22 mouse cellular contexts compared by ENCODE assay signal in genomic region chr15:83965126-83965525, GRCm38 (mm10).
A peak's percentile ranks its signal among the peaks of the same experiment; 100 is the strongest.
DNase-seq lines count a peak whose midpoint lies in the region; ATAC-seq and TF ChIP-seq lines count a peak whose summit lies in the region.
"Had no signal": no experiment of that assay in that cellular context is flagged by ENCODE, and none has a peak within 500 bp of the region (broad histone marks: within the 10 kb centered on the region; RNA-seq: fewer than 3 reads in every experiment).

No protein-coding gene starts in this region.

- H3K4me2 ChIP-seq in limb, embryonic 14.5 days (replicated peaks; ENCODE audit: low read depth, low read length, severe bottlenecking) = no peak overlapping the region
- H3K4me2 ChIP-seq in heart, embryonic 13.5 days = peak overlapping the region; percentile 49
- H3K4me2 ChIP-seq in heart, postnatal 0 days (ENCODE audit: low read depth, low read length) = peak overlapping the region; percentile 3; the same call in 1 of the 2 replicates
- H3K4me2 ChIP-seq: embryonic facial prominence, embryonic 12.5 days; forebrain, embryonic 13.5 days; hindbrain, embryonic 13.5 days had no signal

- TF ChIP-seq EP300 in heart, postnatal 0 days (IDR thresholded peaks at IDR 0.05; ENCODE audit: low read depth) = no peak

- H3K36me3 ChIP-seq in limb, embryonic 14.5 days (ENCODE audit: control insufficient read depth, insufficient read depth, low read length) = no peaks in the 10 kb centered on the region
- H3K36me3 ChIP-seq in limb, embryonic 10.5 days = no peaks in the 10 kb centered on the region
- no peaks in the 10 kb centered on the region for H3K36me3 ChIP-seq in heart, embryonic 13.5 days
- no peaks in the 10 kb centered on the region for H3K36me3 ChIP-seq in heart, postnatal 0 days (replicated peaks; ENCODE audit: control insufficient read depth, insufficient read depth, low read length)
- H3K36me3 ChIP-seq: embryonic facial prominence, embryonic 12.5 days; G1E; hindbrain, embryonic 13.5 days had no signal

- H3K27ac ChIP-seq in limb, embryonic 14.5 days (replicated peaks; ENCODE audit: low read depth, low read length) = no peak overlapping the region
- H3K27ac ChIP-seq in limb, embryonic 10.5 days = no peak overlapping the region
- H3K27ac ChIP-seq in heart, embryonic 13.5 days (replicated peaks) = peak overlapping the region; percentile 50
- no peak overlapping the region for H3K27ac ChIP-seq in heart, postnatal 0 days (ENCODE audit: low read depth)
- H3K27ac ChIP-seq: embryonic facial prominence, embryonic 12.5 days; forebrain, embryonic 13.5 days; gastrocnemius, adult 2 months; hindbrain, embryonic 13.5 days; hindbrain, postnatal 0 days had no signal

- no peak for TF ChIP-seq POLR2A in limb, embryonic 14.5 days (IDR thresholded peaks at IDR 0.05; ENCODE audit: borderline replicate concordance, extremely low read depth, insufficient read depth, insufficient read length)

- H3K9ac ChIP-seq in limb, embryonic 14.5 days (ENCODE audit: low read depth, low read length, severe bottlenecking) = no peak overlapping the region
- H3K9ac ChIP-seq in heart, embryonic 13.5 days = no peak overlapping the region
- no peak overlapping the region for H3K9ac ChIP-seq in heart, postnatal 0 days (replicated peaks; ENCODE audit: low read depth, low read length)
- H3K9ac ChIP-seq: embryonic facial prominence, embryonic 12.5 days; forebrain, embryonic 13.5 days; hindbrain, embryonic 13.5 days had no signal

- ATAC-seq in limb, embryonic 14.5 days (ENCODE audit: low FRiP score, low read depth) = peak; percentile 50; the same call in 1 of the 2 replicates
- no peak for ATAC-seq in heart, embryonic 13.5 days (ENCODE audit: extremely low read depth, insufficient number of reproducible peaks, low FRiP score, low TSS enrichment)
- ATAC-seq in heart, postnatal 0 days (ENCODE audit: insufficient read depth, low read depth) = peak; percentile 27; the same call in 1 of the 2 replicates
- ATAC-seq: CD4-positive, CD25-positive, alpha-beta regulatory T cell, adult 4 months; forebrain, embryonic 13.5 days; hindbrain, postnatal 0 days had no signal

- no peak overlapping the region for H3K4me3 ChIP-seq in limb, embryonic 14.5 days (replicated peaks; ENCODE audit: low read length)
- H3K4me3 ChIP-seq in limb, embryonic 10.5 days = no peak overlapping the region
- H3K4me3 ChIP-seq in heart, embryonic 13.5 days = no peak overlapping the region
- H3K4me3 ChIP-seq in heart, postnatal 0 days (ENCODE audit: low read depth, low read length) = no peak overlapping the region
- H3K4me3 ChIP-seq: embryonic facial prominence, embryonic 12.5 days; forebrain, embryonic 13.5 days; gastrocnemius, adult 2 months; hindbrain, embryonic 13.5 days had no signal

- no peaks in the 10 kb centered on the region for H3K27me3 ChIP-seq in limb, embryonic 14.5 days (ENCODE audit: control insufficient read depth, insufficient read depth, low read length)
- H3K27me3 ChIP-seq in limb, embryonic 10.5 days (ENCODE audit: low read depth, poor library complexity, severe bottlenecking) = peaks cover 76% of the 10 kb centered on the region
- peaks cover 25% of the 10 kb centered on the region for H3K27me3 ChIP-seq in heart, embryonic 13.5 days (replicated peaks)
- H3K27me3 ChIP-seq in heart, postnatal 0 days (ENCODE audit: control insufficient read depth, insufficient read depth, low read length) = peaks cover 5% of the 10 kb centered on the region; the same call in 1 of the 2 replicates
- H3K27me3 ChIP-seq: embryonic facial prominence, embryonic 12.5 days; forebrain, embryonic 13.5 days had no signal

- no peak for TF ChIP-seq CTCF in heart, postnatal 0 days (IDR thresholded peaks at IDR 0.05; ENCODE audit: low read depth)

- H3K9me3 ChIP-seq in limb, embryonic 14.5 days (ENCODE audit: control insufficient read depth, low read length) = no peaks in the 10 kb centered on the region
- H3K9me3 ChIP-seq in limb, embryonic 10.5 days (replicated peaks) = no peaks in the 10 kb centered on the region
- peaks cover 4% of the 10 kb centered on the region for H3K9me3 ChIP-seq in heart, embryonic 13.5 days
- H3K9me3 ChIP-seq in heart, postnatal 0 days (replicated peaks; ENCODE audit: control insufficient read depth, low read length) = no peaks in the 10 kb centered on the region
- H3K9me3 ChIP-seq: embryonic facial prominence, embryonic 12.5 days; forebrain, embryonic 13.5 days; hindbrain, embryonic 13.5 days had no signal

- WGBS in limb, embryonic 14.5 days = 64% methylated on average over 8 of the region's 8 CpGs
- WGBS in limb, embryonic 10.5 days = 76% methylated on average over 8 of the region's 8 CpGs
- WGBS in heart, embryonic 13.5 days = 22% methylated on average over 8 of the region's 8 CpGs
- WGBS in heart, postnatal 0 days = 15% methylated on average over 8 of the region's 8 CpGs

- H3K4me1 ChIP-seq in limb, embryonic 14.5 days (ENCODE audit: control insufficient read depth, insufficient read depth, low read length) = no peaks in the 10 kb centered on the region
- H3K4me1 ChIP-seq in limb, embryonic 10.5 days = peaks cover 6% of the 10 kb centered on the region; the same call in 1 of the 2 replicates
- peaks cover 30% of the 10 kb centered on the region for H3K4me1 ChIP-seq in heart, embryonic 13.5 days
- H3K4me1 ChIP-seq in heart, postnatal 0 days (ENCODE audit: control insufficient read depth, insufficient read depth) = peaks cover 14% of the 10 kb centered on the region; the same call in 1 of the 2 replicates
- H3K4me1 ChIP-seq: embryonic facial prominence, embryonic 12.5 days; forebrain, embryonic 13.5 days had no signal

- peak; percentile 95 for DNase-seq in heart, adult 11 months
- DNase-seq in heart, postnatal 4 days = no peak
- no peak for DNase-seq in limb, embryonic 14.5 days (ENCODE audit: low spot score)
- DNase-seq in limb, embryonic 10.5 days (ENCODE audit: low spot score) = no peak
- DNase-seq in heart, postnatal 0 days (ENCODE audit: low spot score) = peak; percentile 23
- DNase-seq in left cerebral cortex, adult 18-20 months (ENCODE audit: low spot score in 2 of 2) = no peak
- no peak for DNase-seq in cerebellum, postnatal 25 days
- DNase-seq: adrenal gland, postnatal 10 days; cerebellum, adult 11-12 months; cerebellum, adult 9-10 months; cerebellum, postnatal 36 days; gastrocnemius, adult 2 months; gastrocnemius, postnatal 25 days; kidney, adult 11 months; kidney, adult 9 months had no signal

Comparison
In these comparisons a context has a peak if more than half of its experiments do, and no peak if none do; other contexts are left out.
1. DNase-seq: peak in heart, adult 11 months (single experiment) and heart, postnatal 0 days (single experiment); none in heart, postnatal 4 days (single experiment), limb, embryonic 14.5 days (single experiment), limb, embryonic 10.5 days (single experiment), left cerebral cortex, adult 18-20 months (0 of 2) and cerebellum, postnatal 25 days (0 of 2).